Mouse (Mus musculus): ENCODE results near the gene Opcml. TPM values are rescaled to one million over a fixed set of nuclear protein-coding genes. Genes with fewer than 3 reads are reported as not detected.

Opcml gene
- polyA plus RNA-seq, 1 experiment, result 0.03 TPM

DNA sequence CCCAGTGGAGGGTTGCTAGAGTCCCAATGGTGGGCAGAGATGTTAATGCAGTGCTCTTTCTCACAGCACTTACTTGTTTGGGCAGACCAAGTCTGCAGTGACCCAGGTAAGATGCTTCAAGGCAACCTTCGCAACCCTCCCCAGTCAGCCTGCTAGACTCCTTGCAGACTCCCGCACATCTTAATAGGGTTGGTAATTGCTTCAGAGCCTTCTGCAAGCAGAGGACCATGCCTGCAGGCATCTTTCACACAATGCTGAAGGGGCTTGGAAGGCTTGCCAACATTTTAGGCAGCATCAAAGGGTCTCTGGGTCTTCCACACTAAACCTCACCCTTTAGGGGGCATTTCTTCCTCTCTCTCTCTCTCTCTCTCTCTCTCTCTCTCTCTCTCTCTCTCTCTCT is 1.7 kb downstream of the Opcml start:
- Histone ChIP-seq H3K36me3 (ENCODE audit: control insufficient read depth) (no peaks in the 10 kb centered on the region), H3K9me3 (ENCODE audit: control insufficient read depth, low read length) (no peaks in the 10 kb centered on the region), H3K27me3 (ENCODE audit: control insufficient read depth) (peaks cover 20% of the 10 kb centered on the region), H3K4me1 (ENCODE audit: control insufficient read depth) (no peaks in the 10 kb centered on the region), H3K4me3 (replicated peaks) (no peak overlapping the region)
- TF ChIP-seq TAL1 (IDR thresholded peaks at IDR 0.05; ENCODE audit: low read length), result no peak
- TF ChIP-seq GATA1 (IDR thresholded peaks at IDR 0.05; ENCODE audit: low read length), result no peak

DNA sequence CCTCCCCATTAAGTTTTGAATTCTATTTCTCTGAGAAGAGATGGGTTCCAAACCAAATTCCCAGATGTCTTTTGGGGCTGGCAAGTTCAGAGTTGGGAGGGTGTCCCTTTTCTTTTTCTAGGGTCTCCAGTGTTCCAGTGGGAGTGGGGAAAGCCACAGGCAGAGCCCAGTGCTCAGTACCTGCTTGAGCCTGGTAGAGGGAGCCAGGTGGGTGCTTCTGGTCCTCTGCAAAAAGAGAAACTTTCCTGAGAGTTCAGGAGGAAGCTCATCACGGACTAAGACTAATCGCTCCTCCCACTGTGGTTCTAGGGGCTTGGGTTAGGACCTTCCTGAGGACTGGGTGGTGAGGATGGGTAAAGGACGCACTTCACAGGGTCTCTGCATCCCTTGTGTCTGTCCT is 2.4 kb downstream of the Opcml start:
- H3K36me3 ChIP-seq (ENCODE audit: control insufficient read depth), result no peaks in the 10 kb centered on the region
- TF ChIP-seq TAL1 (IDR thresholded peaks at IDR 0.05; ENCODE audit: low read length) (no peak), GATA1 (IDR thresholded peaks at IDR 0.05; ENCODE audit: low read length) (no peak)
- peaks cover 20% of the 10 kb centered on the region for H3K27me3 ChIP-seq (ENCODE audit: control insufficient read depth)
- H3K4me3 ChIP-seq (replicated peaks), result no peak overlapping the region
- H3K9me3 ChIP-seq (ENCODE audit: control insufficient read depth, low read length), result no peaks in the 10 kb centered on the region
- H3K4me1 ChIP-seq (ENCODE audit: control insufficient read depth), result no peaks in the 10 kb centered on the region

DNA sequence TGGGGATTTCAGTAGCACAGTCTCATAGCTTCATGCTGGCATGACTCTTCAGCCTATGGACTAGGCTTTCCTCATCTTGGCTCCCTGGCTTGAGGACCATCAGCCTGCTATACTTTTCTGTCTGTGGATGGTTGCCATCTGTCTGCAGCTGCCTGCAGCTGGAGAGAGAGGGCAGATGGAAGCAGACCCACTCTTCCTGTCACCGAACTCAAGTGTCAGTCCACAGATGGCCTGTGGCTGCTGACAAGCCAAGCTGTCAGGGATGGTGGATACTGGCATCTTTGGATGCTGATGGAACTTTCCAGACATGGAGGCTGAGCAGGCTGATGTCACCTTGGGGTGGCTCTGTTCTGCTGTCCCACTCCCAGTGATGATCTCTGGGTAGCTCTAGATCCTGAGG is 6.0 kb downstream of the Opcml start:
- peaks cover 8% of the 10 kb centered on the region for H3K27me3 ChIP-seq (ENCODE audit: control insufficient read depth)
- H3K9me3 ChIP-seq (ENCODE audit: control insufficient read depth, low read length), result no peaks in the 10 kb centered on the region; the same call in 1 of the 2 replicates
- TF ChIP-seq TAL1 (IDR thresholded peaks at IDR 0.05; ENCODE audit: low read length), result no peak
- no peak for TF ChIP-seq GATA1 (IDR thresholded peaks at IDR 0.05; ENCODE audit: low read length)
- H3K4me1 ChIP-seq (ENCODE audit: control insufficient read depth), result no peaks in the 10 kb centered on the region
- no peaks in the 10 kb centered on the region for H3K36me3 ChIP-seq (ENCODE audit: control insufficient read depth)
- no peak overlapping the region for H3K4me3 ChIP-seq (replicated peaks)

DNA sequence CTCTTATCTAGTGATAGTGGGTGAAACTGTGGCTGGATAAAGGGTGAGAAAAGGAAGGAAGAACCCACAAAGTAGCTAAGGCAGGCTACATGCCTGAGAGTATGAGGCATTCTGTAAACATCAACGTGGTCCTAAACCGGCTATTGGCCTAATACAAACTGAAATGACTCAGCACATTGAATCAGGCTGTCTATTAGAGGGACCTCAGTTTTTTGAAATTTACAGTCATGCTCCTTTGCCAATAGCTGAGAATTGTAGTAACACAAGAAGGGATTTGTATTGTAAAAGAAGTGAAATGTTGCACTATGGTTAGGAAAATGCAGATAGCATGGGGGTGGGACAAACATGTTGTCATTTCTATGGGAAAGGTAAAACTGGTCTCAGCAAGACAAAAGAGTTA is 10.4 kb downstream of the Opcml start:
- Histone ChIP-seq H3K27me3 (ENCODE audit: control insufficient read depth) (no peaks in the 10 kb centered on the region), H3K36me3 (ENCODE audit: control insufficient read depth) (no peaks in the 10 kb centered on the region), H3K4me3 (replicated peaks) (no peak overlapping the region), H3K4me1 (ENCODE audit: control insufficient read depth) (no peaks in the 10 kb centered on the region), H3K9me3 (ENCODE audit: control insufficient read depth, low read length) (no peaks in the 10 kb centered on the region; the same call in 1 of the 2 replicates)
- TF ChIP-seq GATA1 (IDR thresholded peaks at IDR 0.05; ENCODE audit: low read length) (no peak), TAL1 (IDR thresholded peaks at IDR 0.05; ENCODE audit: low read length) (no peak)

DNA sequence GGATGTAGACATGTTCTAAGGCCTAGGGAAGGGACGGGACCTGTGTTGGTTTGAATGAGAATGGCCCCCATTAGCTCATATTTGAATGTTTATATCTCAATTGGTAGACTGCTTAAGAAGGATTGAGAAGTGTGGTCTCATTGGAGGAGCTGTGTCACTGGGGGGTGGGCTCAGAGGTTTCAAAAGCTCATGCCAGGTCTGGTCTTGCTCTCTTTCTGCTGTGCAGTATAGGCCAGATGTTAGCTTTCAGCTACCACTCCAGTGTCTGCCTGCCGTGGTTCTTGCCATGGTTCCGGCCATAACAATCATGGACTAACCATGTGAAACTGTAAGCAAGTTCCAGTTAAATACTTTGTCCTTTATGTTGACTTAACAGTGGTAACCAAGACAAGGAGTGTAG is 11.2 kb downstream of the Opcml start:
- no peak for TF ChIP-seq TAL1 (IDR thresholded peaks at IDR 0.05; ENCODE audit: low read length)
- TF ChIP-seq GATA1 (IDR thresholded peaks at IDR 0.05; ENCODE audit: low read length), result no peak
- Histone ChIP-seq H3K4me1 (ENCODE audit: control insufficient read depth) (no peaks in the 10 kb centered on the region), H3K9me3 (ENCODE audit: control insufficient read depth, low read length) (no peaks in the 10 kb centered on the region; the same call in 1 of the 2 replicates), H3K36me3 (ENCODE audit: control insufficient read depth) (no peaks in the 10 kb centered on the region), H3K4me3 (replicated peaks) (no peak overlapping the region), H3K27me3 (ENCODE audit: control insufficient read depth) (no peaks in the 10 kb centered on the region)

DNA sequence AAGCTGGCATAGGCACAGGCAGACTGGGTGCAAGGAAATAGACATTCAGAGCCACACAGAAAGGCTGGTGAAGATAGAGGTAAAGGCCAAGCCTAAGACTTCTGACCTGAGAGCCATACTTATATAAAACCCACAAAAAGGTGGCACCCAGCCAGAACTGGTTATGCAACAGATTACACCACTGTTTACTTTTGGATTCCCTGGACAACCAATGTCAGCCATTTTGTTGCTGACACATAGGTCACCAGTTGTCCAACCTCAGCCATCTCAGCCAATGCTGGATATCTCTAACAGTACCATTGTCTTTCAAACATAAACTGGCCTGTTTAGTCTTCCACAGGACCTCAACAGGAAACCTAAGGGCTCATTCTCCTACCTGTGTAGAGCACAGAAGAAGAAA is 11.8 kb downstream of the Opcml start:
- H3K9me3 ChIP-seq (ENCODE audit: control insufficient read depth, low read length), result no peaks in the 10 kb centered on the region; the same call in 1 of the 2 replicates
- no peaks in the 10 kb centered on the region for H3K27me3 ChIP-seq (ENCODE audit: control insufficient read depth)
- TF ChIP-seq GATA1 (IDR thresholded peaks at IDR 0.05; ENCODE audit: low read length) (no peak), TAL1 (IDR thresholded peaks at IDR 0.05; ENCODE audit: low read length) (no peak)
- no peaks in the 10 kb centered on the region for H3K4me1 ChIP-seq (ENCODE audit: control insufficient read depth)
- no peak overlapping the region for H3K4me3 ChIP-seq (replicated peaks)
- H3K36me3 ChIP-seq (ENCODE audit: control insufficient read depth), result no peaks in the 10 kb centered on the region

DNA sequence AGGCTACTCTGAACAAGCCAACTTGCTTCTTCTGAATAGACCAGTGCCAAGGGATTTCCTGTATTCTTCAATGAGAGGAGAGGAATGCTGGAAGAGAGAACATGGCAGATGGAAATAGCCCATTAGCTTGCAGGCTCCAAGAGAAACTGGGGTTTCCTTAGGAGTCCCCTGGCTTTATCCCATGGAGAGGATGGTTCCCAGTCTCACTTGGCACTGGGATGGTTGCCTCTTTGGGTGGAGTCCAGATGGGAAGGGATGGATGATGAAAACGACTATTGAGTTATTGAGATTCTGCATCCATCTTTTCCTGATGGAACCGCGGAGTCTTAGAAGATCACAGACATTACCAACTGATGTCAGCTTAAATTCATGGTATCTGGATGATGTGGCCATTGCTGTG is 13.9 kb downstream of the Opcml start:
- H3K4me1 ChIP-seq (ENCODE audit: control insufficient read depth), result no peaks in the 10 kb centered on the region
- no peaks in the 10 kb centered on the region for H3K9me3 ChIP-seq (ENCODE audit: control insufficient read depth, low read length)
- TF ChIP-seq GATA1 (IDR thresholded peaks at IDR 0.05; ENCODE audit: low read length), result no peak
- no peak for TF ChIP-seq TAL1 (IDR thresholded peaks at IDR 0.05; ENCODE audit: low read length)
- H3K27me3 ChIP-seq (ENCODE audit: control insufficient read depth), result no peaks in the 10 kb centered on the region
- H3K4me3 ChIP-seq (replicated peaks), result no peak overlapping the region
- no peaks in the 10 kb centered on the region for H3K36me3 ChIP-seq (ENCODE audit: control insufficient read depth)

DNA sequence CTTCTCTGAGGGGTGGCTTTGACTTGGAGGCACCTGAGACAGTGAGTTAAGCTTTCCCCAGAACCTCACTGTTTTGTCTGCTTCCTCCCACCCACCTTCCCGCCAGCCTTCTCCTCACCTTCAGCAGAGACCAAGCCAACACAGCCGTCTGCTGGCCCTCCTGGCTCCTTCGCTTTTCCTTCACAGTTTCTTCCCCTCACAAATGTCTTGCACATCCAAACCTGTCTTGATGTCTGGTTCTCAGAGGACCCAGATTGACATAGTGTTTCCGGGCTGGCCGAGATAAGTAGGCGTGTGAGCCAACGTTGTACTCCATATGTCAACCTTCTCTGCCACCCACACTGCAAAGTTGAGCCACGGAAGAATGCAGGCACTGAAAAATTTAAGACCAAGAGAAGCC is 19.2 kb downstream of the Opcml start:
- TF ChIP-seq GATA1 (IDR thresholded peaks at IDR 0.05; ENCODE audit: low read length) (no peak), TAL1 (IDR thresholded peaks at IDR 0.05; ENCODE audit: low read length) (no peak)
- no peaks in the 10 kb centered on the region for H3K4me1 ChIP-seq (ENCODE audit: control insufficient read depth)
- H3K27me3 ChIP-seq (ENCODE audit: control insufficient read depth), result no peaks in the 10 kb centered on the region
- H3K36me3 ChIP-seq (ENCODE audit: control insufficient read depth), result no peaks in the 10 kb centered on the region
- no peak overlapping the region for H3K4me3 ChIP-seq (replicated peaks)
- no peaks in the 10 kb centered on the region for H3K9me3 ChIP-seq (ENCODE audit: control insufficient read depth, low read length)

DNA sequence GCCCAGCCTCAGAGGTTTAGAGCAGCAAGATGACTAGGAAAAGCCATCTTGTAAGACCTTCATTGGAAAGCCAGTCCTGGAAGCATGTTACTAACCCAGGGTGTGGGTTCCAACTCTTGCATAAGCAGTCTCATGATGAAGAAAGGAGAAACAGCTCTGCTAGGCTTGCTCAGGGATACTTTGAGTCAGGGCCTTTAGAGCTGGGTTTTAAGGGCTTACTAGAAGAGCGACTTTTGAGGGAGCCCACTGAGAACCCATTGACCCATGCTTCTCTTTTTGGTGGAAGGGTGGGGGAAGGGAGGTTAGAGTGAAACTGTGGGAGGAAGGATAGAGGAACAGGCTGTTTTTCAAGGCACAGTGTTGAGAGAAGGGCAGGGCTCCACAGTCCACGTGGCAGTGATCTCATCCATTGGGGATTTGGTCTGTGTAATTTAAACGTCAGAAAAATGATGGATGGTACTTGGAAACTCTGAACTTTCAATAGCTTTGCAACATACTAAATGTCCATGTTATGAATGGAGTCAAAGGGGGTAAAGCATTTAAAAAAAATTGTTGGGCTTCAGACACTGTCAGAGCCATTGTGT is 22.7 kb downstream of the Opcml start:
- TF ChIP-seq TAL1 (IDR thresholded peaks at IDR 0.05; ENCODE audit: low read length), result no peak
- Histone ChIP-seq H3K4me3 (replicated peaks) (no peak overlapping the region), H3K27me3 (ENCODE audit: control insufficient read depth) (no peaks in the 10 kb centered on the region), H3K4me1 (ENCODE audit: control insufficient read depth) (no peaks in the 10 kb centered on the region), H3K36me3 (ENCODE audit: control insufficient read depth) (no peaks in the 10 kb centered on the region), H3K9me3 (ENCODE audit: control insufficient read depth, low read length) (no peaks in the 10 kb centered on the region)

DNA sequence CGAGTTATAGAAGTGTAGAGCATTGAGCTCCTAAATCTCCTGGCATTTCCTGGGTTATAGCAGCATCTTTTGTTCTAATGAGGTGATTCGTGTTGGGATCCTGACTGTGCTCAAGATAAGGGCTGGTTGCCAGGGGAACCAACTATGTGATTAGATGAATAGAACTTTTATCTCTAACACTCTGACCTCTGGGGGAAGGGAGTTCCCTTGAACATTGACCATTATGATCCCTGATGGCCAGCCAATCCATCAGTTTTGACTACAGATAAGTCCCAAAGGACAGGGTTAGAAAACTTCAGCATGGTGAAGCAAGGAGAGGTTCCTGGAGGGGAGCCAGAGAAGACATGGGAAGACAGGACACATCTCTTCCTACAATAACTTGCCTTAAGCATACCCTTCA is 23.6 kb downstream of the Opcml start:
- TF ChIP-seq TAL1 (IDR thresholded peaks at IDR 0.05; ENCODE audit: low read length), result no peak
- no peak for TF ChIP-seq GATA1 (IDR thresholded peaks at IDR 0.05; ENCODE audit: low read length)
- Histone ChIP-seq H3K4me1 (ENCODE audit: control insufficient read depth) (no peaks in the 10 kb centered on the region), H3K27me3 (ENCODE audit: control insufficient read depth) (no peaks in the 10 kb centered on the region), H3K4me3 (replicated peaks) (no peak overlapping the region), H3K9me3 (ENCODE audit: control insufficient read depth, low read length) (no peaks in the 10 kb centered on the region), H3K36me3 (ENCODE audit: control insufficient read depth) (no peaks in the 10 kb centered on the region)

Data from erythroblast, embryonic 14.5 days (primary cell).